8 mouse cellular contexts compared by ENCODE assay signal in the genomic region with DNA sequence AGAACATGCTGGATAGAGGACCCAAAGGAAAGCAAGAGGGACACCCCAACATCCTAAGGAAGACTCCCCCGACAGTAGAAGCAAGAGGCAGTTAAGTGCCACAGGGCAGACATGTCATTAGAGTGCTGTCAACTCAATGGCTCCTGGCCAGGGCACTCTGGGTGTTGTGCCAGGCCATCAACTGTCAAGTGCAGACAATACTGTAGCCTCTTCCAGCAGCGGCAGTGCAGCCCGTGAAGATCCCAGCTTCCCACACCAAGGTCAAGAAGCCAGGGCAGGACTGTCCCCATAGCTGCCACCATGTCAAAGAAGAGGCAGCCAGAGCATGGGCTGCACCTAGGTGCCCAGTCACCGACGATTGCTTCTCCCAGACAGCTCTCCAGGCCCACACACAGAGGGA. TPM values are rescaled to one million over a fixed set of nuclear protein-coding genes. Genes with fewer than 3 reads are reported as not detected.
DNase-seq lines count a peak whose midpoint lies in the region; ATAC-seq and TF ChIP-seq lines count a peak whose summit lies in the region.

No protein-coding gene starts in this region.

- peak overlapping the region; percentile 61 for H3K27ac ChIP-seq in left cerebral cortex, adult 2 months
- no peak overlapping the region for H3K27ac ChIP-seq in liver, embryonic 16.5 days (ENCODE audit: low read length)
- peak overlapping the region; percentile 35; the same call in 1 of the 2 replicates for H3K27ac ChIP-seq in neural tube, embryonic 14.5 days (ENCODE audit: low read depth, low read length)

- 40% methylated on average over 5 of the region's 5 CpGs for WGBS in liver, embryonic 16.5 days (ENCODE audit: insufficient replicate concordance)
- WGBS in neural tube, embryonic 14.5 days: 11% methylated on average over 5 of the region's 5 CpGs

- DNase-seq in left cerebral cortex, adult 2 months (ENCODE audit: extremely low spot score in 1 of 2, low spot score in 2 of 2): no peak
- DNase-seq in left cerebral cortex, adult 18-20 months (ENCODE audit: low spot score in 2 of 2): no peak
- DNase-seq in cerebellum, postnatal 14 days: peak; percentile 91 to 94
- DNase-seq in heart, postnatal 4 days: peak; percentile 76
- no peak for DNase-seq in ovary, postnatal 10 days (ENCODE audit: low spot score)

- H3K27me3 ChIP-seq in liver, embryonic 16.5 days (ENCODE audit: control insufficient read depth, insufficient read depth, low read depth, low read length): peaks cover 53% of the 10 kb centered on the region
- H3K27me3 ChIP-seq in neural tube, embryonic 14.5 days (ENCODE audit: control insufficient read depth, insufficient read depth, low read length): no peaks in the 10 kb centered on the region

- no peaks in the 10 kb centered on the region for H3K36me3 ChIP-seq in liver, embryonic 16.5 days (ENCODE audit: control insufficient read depth, insufficient read depth)
- no peaks in the 10 kb centered on the region for H3K36me3 ChIP-seq in neural tube, embryonic 14.5 days (ENCODE audit: control insufficient read depth, insufficient read depth, low read length)

- no peak for ATAC-seq in liver, embryonic 16.5 days (ENCODE audit: low read depth)
- ATAC-seq in neural tube, embryonic 14.5 days (ENCODE audit: low read depth): no peak
- ATAC-seq in activated CD4-positive, CD25-positive, alpha-beta regulatory T cell, adult 4 months: no peak

- H3K4me3 ChIP-seq in left cerebral cortex, adult 2 months: peak overlapping the region; percentile 72
- peak overlapping the region; percentile 61 for H3K4me3 ChIP-seq in liver, embryonic 16.5 days (ENCODE audit: low read depth, low read length)
- peak overlapping the region; percentile 96 for H3K4me3 ChIP-seq in neural tube, embryonic 14.5 days (ENCODE audit: low read depth, low read length)

- intact Hi-C loops in left cerebral cortex, adult 2 months (cut with DNase I): loop anchor here (2.0 to 5.0 kb wide), 2 partner anchors 18 to 35 kb away; no protein-coding TSS in a partner anchor

- H3K9me3 ChIP-seq in liver, embryonic 16.5 days (replicated peaks; ENCODE audit: control insufficient read depth, low read length): no peaks in the 10 kb centered on the region
- H3K9me3 ChIP-seq in neural tube, embryonic 14.5 days (ENCODE audit: control insufficient read depth, low read length): no peaks in the 10 kb centered on the region

- TF ChIP-seq CTCF in left cerebral cortex, adult 2 months (IDR thresholded peaks at IDR 0.05): no peak

- H3K4me2 ChIP-seq in liver, embryonic 16.5 days (ENCODE audit: low read depth, low read length): peak overlapping the region; percentile 66
- H3K4me2 ChIP-seq in neural tube, embryonic 14.5 days (ENCODE audit: low read depth, low read length): peak overlapping the region; percentile 100

- H3K9ac ChIP-seq in liver, embryonic 16.5 days (ENCODE audit: low read depth, low read length): no peak overlapping the region; the same call in 1 of the 2 replicates
- peak overlapping the region; percentile 99 for H3K9ac ChIP-seq in neural tube, embryonic 14.5 days (replicated peaks; ENCODE audit: low read depth, low read length)

- peaks cover 7% of the 10 kb centered on the region for H3K4me1 ChIP-seq in liver, embryonic 16.5 days (ENCODE audit: control insufficient read depth, low read depth, low read length)
- H3K4me1 ChIP-seq in neural tube, embryonic 14.5 days (ENCODE audit: control insufficient read depth, insufficient read depth, low read length): peaks cover 58% of the 10 kb centered on the region

RNA-seq across cellular contexts. Expression of gene Soga1, which starts 1.9 kb away (rescaled TPM):
- total RNA-seq in left cerebral cortex, adult 2 months (2021): 10 to 100 TPM; 20.2 to 25.1 TPM
- total RNA-seq in left cerebral cortex, adult 18-20 months (2021): 10 to 100 TPM; 17.1 to 17.7 TPM
- total RNA-seq in heart, postnatal 4 days (2021): 10 to 100 TPM; 36.9 to 39.8 TPM
- 1.4 and 1.8 TPM in 2 replicates for polyA plus RNA-seq in liver, embryonic 16.5 days (2015; fragmentation: Nextera tagmentation; extraction: Ambion mirVana)
- polyA plus RNA-seq in neural tube, embryonic 14.5 days (2014; fragmentation: Nextera tagmentation; extraction: Ambion mirVana): 10.0 and 10.2 TPM in 2 replicates
- polyA plus RNA-seq in activated CD4-positive, CD25-positive, alpha-beta regulatory T cell, adult 4 months (2017; shearing (Covaris generic)): under 1 TPM in 1 of 2 experiments, not detected in 1; 0.05 TPM

RNA-seq across cellular contexts. Expression of gene Tldc2, which starts 9.7 kb away (rescaled TPM):
- total RNA-seq in left cerebral cortex, adult 2 months (2021): not detected
- total RNA-seq in left cerebral cortex, adult 18-20 months (2021): not detected
- total RNA-seq in heart, postnatal 4 days (2021): not detected
- not detected in 2 replicates for polyA plus RNA-seq in liver, embryonic 16.5 days (2015; fragmentation: Nextera tagmentation; extraction: Ambion mirVana)
- polyA plus RNA-seq in neural tube, embryonic 14.5 days (2014; fragmentation: Nextera tagmentation; extraction: Ambion mirVana): not detected in 2 replicates
- not detected for polyA plus RNA-seq in activated CD4-positive, CD25-positive, alpha-beta regulatory T cell, adult 4 months (2017; shearing (Covaris generic))

RNA-seq across cellular contexts. Expression of gene Samhd1, which starts 57.9 kb away (rescaled TPM):
- 10 to 100 TPM; 12.7 to 12.9 TPM for total RNA-seq in left cerebral cortex, adult 2 months (2021)
- total RNA-seq in left cerebral cortex, adult 18-20 months (2021): 10 to 100 TPM; 12.7 to 13.9 TPM
- 10 to 100 TPM; 21.8 to 22.9 TPM for total RNA-seq in heart, postnatal 4 days (2021)
- polyA plus RNA-seq in liver, embryonic 16.5 days (2015; fragmentation: Nextera tagmentation; extraction: Ambion mirVana): 14.9 and 16.3 TPM in 2 replicates
- 13.2 and 14.9 TPM in 2 replicates for polyA plus RNA-seq in neural tube, embryonic 14.5 days (2014; fragmentation: Nextera tagmentation; extraction: Ambion mirVana)
- polyA plus RNA-seq in activated CD4-positive, CD25-positive, alpha-beta regulatory T cell, adult 4 months (2017; shearing (Covaris generic)): 100 to 1,000 TPM; 574 to 641 TPM

Comparison
In these comparisons a context has a peak if more than half of its experiments do, and no peak if none do; other contexts are left out.
1. DNase-seq: peak in cerebellum, postnatal 14 days (2 of 2) and heart, postnatal 4 days (single experiment); none in left cerebral cortex, adult 2 months (0 of 2), left cerebral cortex, adult 18-20 months (0 of 2) and ovary, postnatal 10 days (single experiment).
2. Peak in every context shown above with its lines, with median percentiles within 50 percentile points of each other: H3K4me3 ChIP-seq.